Mouse (Mus musculus) stomach, embryonic 14.5 days (tissue): ENCODE data around the gene Map2k2. TPM values are rescaled to one million over a fixed set of nuclear protein-coding genes. Genes with fewer than 3 reads are reported as not detected.
A peak's percentile ranks its signal among the peaks of the same experiment; 100 is the strongest.

ENCODE experiments used
- ATAC-seq: fragments of 200-750 bp; cut with Nextera tagmentation; 2 replicates; pipeline ENCODE4 v1.8.0; 2017; ENCODE audit warnings: low read depth, moderate TSS enrichment; ENCODE audit not compliant: insufficient number of reproducible peaks, insufficient read depth, low FRiP score
- H3K27ac ChIP-seq: fragments of 300-500 bp; sonication (generic); 2 replicates; pipeline ENCODE4 v1.5.1; 2014; ENCODE audit warnings: mild to moderate bottlenecking, low read length, moderate library complexity, mixed read lengths
- H3K27me3 ChIP-seq: fragments of 300-500 bp; sonication (generic); 2 replicates; pipeline ENCODE4 v1.6.1; 2014; ENCODE audit warnings: low read length, control low read depth, mixed read lengths; ENCODE audit not compliant: control insufficient read depth, insufficient read depth
- H3K36me3 ChIP-seq: fragments of 300-500 bp; sonication (generic); 2 replicates; pipeline ENCODE4 v1.6.1; 2014; ENCODE audit warnings: mild to moderate bottlenecking, control low read depth, low read length, moderate library complexity, mixed read lengths; ENCODE audit not compliant: control insufficient read depth, insufficient read depth
- H3K4me1 ChIP-seq: fragments of 300-500 bp; sonication (generic); 2 replicates; pipeline ENCODE4 v1.6.1; 2014; ENCODE audit warnings: low read length, control low read depth, mixed read lengths; ENCODE audit not compliant: control insufficient read depth, insufficient read depth
- H3K4me2 ChIP-seq: fragments of 300-500 bp; sonication (generic); replicated peaks from 2 replicates; pipeline ENCODE4 v1.6.1; 2014; ENCODE audit warnings: low read depth, low read length, control low read depth
- H3K4me3 ChIP-seq: fragments of 300-500 bp; sonication (generic); 2 replicates; pipeline ENCODE4 v1.5.1; 2014; ENCODE audit warnings: low read depth, low read length, control low read depth
- H3K9ac ChIP-seq: fragments of 300-500 bp; sonication (generic); replicated peaks from 2 replicates; pipeline ENCODE4 v1.6.1; 2014; ENCODE audit warnings: low read depth, mild to moderate bottlenecking, control low read depth, low read length, moderate library complexity, mixed read lengths
- H3K9me3 ChIP-seq: fragments of 300-500 bp; sonication (generic); 2 replicates; pipeline ENCODE4 v1.6.1; 2016; ENCODE audit warnings: low read depth, low read length, control low read depth; ENCODE audit not compliant: control insufficient read depth
- WGBS: fragments of 180-500 bp; shearing (Covaris S2); extraction: QIAGEN DNeasy Blood & Tissue Kit; methylation state at CpG from one replicate; pipeline ENCODE4 v1.1.7; 2014; 5-methylcytosine and 5-hydroxymethylcytosine counted together
- polyA plus RNA-seq: library from polyadenylated mRNA; unstranded; fragments of >200 nt; fragmentation: Nextera tagmentation; extraction: Ambion mirVana; gene quantifications from 2 replicates; pipeline ENCODE4 v1.2.1, GENCODE M21; 2014

Map2k2 gene
- polyA plus RNA-seq, 1 experiment from 2014 or later, result 164 TPM

DNA sequence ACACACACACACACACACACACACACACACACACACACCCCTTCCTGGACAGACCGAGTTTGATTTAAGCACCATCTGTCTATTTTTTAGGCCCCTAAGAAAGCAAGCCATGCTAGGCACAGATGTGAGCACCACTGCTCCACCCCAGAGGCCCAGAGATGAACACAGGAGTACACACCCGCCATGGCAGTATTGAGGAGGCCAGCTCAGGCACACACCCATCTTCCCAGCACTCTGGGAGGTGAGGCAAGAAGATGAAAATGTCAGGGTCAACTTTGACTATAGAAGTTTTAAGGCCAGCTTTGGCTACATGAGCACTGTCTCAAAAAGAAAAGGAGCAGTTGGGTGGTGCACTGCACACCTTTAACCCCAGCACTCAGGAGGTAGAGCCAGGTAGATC lies 17.2 kb downstream of the Map2k2 start:
- H3K4me1 ChIP-seq, result peaks cover 5% of the 10 kb centered on the region; the same call in 1 of the 2 replicates
- H3K4me3 ChIP-seq, result no peak overlapping the region
- no peak overlapping the region for H3K27ac ChIP-seq
- H3K27me3 ChIP-seq, result no peaks in the 10 kb centered on the region
- ATAC-seq, result no peak
- no peak overlapping the region for H3K4me2 ChIP-seq
- WGBS, result 79% methylated on average over 2 of the region's 2 CpGs
- H3K9me3 ChIP-seq, result no peaks in the 10 kb centered on the region
- H3K9ac ChIP-seq, result no peak overlapping the region
- H3K36me3 ChIP-seq, result peaks cover 56% of the 10 kb centered on the region

DNA sequence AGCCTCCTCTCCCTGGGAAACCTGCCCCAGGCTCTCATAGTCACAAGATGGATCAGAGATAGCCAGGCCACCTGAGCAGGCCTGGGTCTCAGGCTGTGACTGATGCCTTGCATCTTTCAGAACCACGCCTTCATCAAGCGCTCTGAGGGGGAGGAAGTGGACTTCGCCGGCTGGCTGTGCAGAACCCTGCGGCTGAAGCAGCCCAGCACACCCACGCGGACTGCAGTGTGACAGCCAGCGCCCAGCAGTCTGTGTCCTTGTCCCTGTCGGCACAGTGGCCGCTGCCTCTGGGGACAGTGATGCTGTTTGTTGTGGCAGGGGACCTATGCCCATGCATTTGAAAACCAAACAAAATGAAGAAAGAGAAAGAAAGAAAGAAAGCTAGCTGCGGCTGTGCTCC lies 17.8 kb downstream of the Map2k2 start:
- H3K27me3 ChIP-seq, result no peaks in the 10 kb centered on the region
- no peak overlapping the region for H3K4me3 ChIP-seq
- no peak overlapping the region for H3K9ac ChIP-seq
- ATAC-seq, result no peak
- no peaks in the 10 kb centered on the region for H3K9me3 ChIP-seq
- H3K4me2 ChIP-seq, result no peak overlapping the region
- no peak overlapping the region for H3K27ac ChIP-seq
- peaks cover 9% of the 10 kb centered on the region; the same call in 1 of the 2 replicates for H3K4me1 ChIP-seq
- 87% methylated on average over 11 of the region's 11 CpGs for WGBS
- peaks cover 51% of the 10 kb centered on the region for H3K36me3 ChIP-seq

DNA sequence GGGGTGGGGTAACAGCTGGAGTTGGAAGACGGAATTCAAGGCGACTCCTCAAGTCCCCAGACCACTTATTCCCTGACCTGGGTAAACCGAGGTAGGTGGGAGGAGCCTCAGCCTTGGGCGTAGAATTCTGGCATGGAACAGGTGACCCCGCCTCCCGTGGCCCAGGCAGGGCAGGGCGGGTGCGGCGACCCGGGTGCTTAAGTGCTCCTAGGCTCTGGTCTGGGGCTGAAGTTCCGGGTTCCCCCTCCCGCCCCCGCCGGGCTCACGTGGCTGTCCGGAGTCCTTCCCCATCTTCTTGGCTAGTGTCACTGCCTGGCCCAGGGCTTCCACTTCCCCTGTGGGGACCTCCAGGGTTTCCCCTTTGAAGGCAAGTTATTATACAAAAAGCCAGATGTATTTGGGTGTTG lies 28.5 kb downstream of the Map2k2 start:
- Histone ChIP-seq H3K4me2 (peak overlapping the region; percentile 2; the same call in 1 of the 2 replicates), H3K27me3 (peaks cover 4% of the 10 kb centered on the region; the same call in 1 of the 2 replicates), H3K27ac (no peak overlapping the region), H3K9me3 (no peaks in the 10 kb centered on the region), H3K4me3 (no peak overlapping the region), H3K4me1 (peaks cover 17% of the 10 kb centered on the region), H3K9ac (no peak overlapping the region), H3K36me3 (no peaks in the 10 kb centered on the region)
- ATAC-seq, result no peak
- 3% methylated on average over 16 of the region's 16 CpGs for WGBS

DNA sequence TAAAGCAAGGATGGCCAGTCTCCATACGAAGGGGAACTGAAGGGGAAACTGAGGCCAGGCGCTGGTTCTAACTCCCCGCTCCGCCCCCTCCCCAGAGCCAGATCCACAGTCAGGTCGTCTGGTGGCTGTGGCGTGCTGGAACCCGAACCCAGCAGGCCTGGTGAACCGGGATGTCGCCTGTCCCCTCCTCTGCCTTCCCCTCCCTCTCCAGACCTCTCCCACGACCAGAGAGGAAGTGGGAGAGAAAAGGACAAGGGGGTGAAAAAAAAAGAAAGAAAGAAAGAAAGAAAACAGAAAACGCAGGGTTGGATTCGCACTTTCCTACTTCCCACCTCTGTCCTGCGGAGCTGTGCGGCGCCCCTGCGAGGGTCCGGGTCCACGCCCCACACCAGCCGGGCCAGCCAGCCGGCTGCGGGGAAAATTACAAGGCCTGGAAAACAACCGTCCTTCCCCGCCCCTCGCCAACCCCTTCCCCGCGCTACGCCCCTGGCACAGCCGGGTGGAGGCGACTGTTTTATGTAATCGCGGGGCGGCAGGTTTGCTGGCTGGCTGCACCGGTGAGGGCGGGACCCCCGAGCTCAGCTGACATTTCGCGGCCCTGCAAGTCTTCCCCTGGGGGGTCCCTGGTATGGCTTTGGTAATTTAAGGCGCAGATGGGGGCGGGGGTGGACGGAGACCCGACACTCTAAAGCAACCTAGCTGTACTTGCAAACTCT lies 29.4 kb downstream of the Map2k2 start, which contains the start of gene Zbtb7a:
Zbtb7a (plus strand) TSS at position 255 of the 716 bp plus-strand sequence.
- peak within 1 kb of the TSS; percentile 84 for H3K4me2 ChIP-seq
- peaks cover 26% of the 10 kb centered on the region for H3K4me1 ChIP-seq
- 3% methylated on average over 40 of the region's 41 CpGs for WGBS

DNA sequence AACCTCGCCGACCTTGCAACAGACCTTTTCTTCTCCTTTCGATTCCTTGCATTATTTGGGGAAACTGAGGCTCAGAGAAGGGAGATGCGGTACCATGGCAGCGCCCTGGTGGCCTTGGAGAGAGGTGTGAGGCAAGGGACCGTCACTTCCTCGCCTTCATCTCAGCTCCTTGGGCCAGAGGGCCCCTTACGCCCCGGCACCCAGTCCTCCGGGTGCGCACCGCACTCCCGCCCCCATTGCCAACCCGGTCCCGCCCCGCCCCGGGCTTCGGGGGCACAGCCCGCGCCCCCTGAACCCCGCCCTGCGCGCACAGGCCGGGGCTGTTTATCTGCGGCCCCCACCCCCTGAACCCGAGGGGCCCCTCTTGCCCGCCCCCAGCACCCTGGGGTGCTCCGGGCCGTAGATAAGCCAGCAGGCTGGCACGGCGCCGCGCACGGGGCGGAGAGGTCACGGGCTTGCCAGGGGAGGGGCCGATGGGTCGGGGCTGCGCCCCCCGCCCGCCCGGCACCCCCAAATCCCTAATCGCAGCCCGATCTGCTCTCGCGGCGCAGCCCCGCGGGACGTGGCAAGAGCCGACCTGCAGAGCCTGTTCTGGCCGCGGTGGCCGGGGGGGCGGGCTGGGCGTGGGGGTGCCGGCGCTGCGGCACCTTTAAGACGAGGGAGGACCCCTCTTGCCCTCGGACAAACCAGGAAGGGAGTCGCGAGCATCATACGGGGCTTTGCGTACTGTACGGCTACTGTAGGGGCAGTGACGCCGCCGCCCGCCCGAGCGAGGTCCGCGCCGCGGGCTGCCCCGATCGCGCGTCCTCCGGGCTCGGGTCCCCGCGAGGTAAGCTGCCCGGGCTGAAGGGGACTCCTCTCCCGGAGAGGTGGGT lies 30.4 kb downstream of the Map2k2 start:
- no peaks in the 10 kb centered on the region for H3K36me3 ChIP-seq
- WGBS, result under 1% methylated on average over 71 of the region's 86 CpGs
- peak overlapping the region; percentile 99 for H3K9ac ChIP-seq
- no peaks in the 10 kb centered on the region for H3K9me3 ChIP-seq
- peak; percentile 30 for ATAC-seq
- H3K27ac ChIP-seq, result peak overlapping the region; percentile 99
- H3K4me2 ChIP-seq, result peak overlapping the region; percentile 84
- peak overlapping the region; percentile 94 for H3K4me3 ChIP-seq
- H3K4me1 ChIP-seq, result peaks cover 36% of the 10 kb centered on the region
- peaks cover 4% of the 10 kb centered on the region; the same call in 1 of the 2 replicates for H3K27me3 ChIP-seq

More for the DNA sequence above, 29.4 kb downstream of the Map2k2 start, which contains the start of gene Zbtb7a:
- Histone ChIP-seq H3K36me3 (no peaks in the 10 kb centered on the region), H3K9ac (peak within 1 kb of the TSS; percentile 99), H3K4me3 (peak within 1 kb of the TSS; percentile 94), H3K9me3 (no peaks in the 10 kb centered on the region), H3K27me3 (peaks cover 4% of the 10 kb centered on the region; the same call in 1 of the 2 replicates), H3K27ac (peak within 1 kb of the TSS; percentile 99)
- ATAC-seq, result no peak

DNA sequence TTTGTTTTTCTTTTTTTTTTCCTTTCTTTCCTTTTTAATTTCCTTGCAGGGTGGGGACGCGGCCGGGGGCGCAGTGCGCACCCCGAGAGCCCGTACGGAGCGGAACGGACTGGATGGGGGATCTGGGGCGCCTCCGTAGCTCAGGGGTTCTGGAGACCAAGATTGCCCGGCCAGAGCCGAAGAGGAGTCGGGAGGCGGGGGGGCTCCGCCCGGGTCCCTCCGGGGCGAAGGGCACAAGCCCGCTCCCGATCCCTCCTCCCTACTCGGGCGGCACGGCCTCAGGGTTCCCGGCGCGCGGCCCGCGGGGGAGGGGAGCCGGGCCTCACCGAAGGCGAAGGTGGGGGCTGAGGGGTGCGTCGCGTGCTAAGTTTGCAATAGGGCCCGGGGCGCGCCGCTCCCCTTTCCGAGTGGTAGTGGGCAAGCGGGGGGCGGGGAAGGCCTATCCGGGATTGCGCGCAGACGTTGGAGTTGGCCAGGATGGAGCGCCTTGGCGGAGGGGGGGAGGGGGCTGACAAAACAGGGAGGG lies 31.1 kb downstream of the Map2k2 start:
- peak overlapping the region; percentile 84 for H3K4me2 ChIP-seq
- WGBS, result 1% methylated on average over 50 of the region's 50 CpGs
- peaks cover 42% of the 10 kb centered on the region for H3K4me1 ChIP-seq
- H3K9ac ChIP-seq, result peak overlapping the region; percentile 99
- H3K4me3 ChIP-seq, result peak overlapping the region; percentile 94
- H3K27ac ChIP-seq, result peak overlapping the region; percentile 99
- peak; percentile 16; the same call in 1 of the 2 replicates for ATAC-seq
- peaks cover 4% of the 10 kb centered on the region; the same call in 1 of the 2 replicates for H3K27me3 ChIP-seq
- no peaks in the 10 kb centered on the region for H3K9me3 ChIP-seq
- H3K36me3 ChIP-seq, result no peaks in the 10 kb centered on the region

DNA sequence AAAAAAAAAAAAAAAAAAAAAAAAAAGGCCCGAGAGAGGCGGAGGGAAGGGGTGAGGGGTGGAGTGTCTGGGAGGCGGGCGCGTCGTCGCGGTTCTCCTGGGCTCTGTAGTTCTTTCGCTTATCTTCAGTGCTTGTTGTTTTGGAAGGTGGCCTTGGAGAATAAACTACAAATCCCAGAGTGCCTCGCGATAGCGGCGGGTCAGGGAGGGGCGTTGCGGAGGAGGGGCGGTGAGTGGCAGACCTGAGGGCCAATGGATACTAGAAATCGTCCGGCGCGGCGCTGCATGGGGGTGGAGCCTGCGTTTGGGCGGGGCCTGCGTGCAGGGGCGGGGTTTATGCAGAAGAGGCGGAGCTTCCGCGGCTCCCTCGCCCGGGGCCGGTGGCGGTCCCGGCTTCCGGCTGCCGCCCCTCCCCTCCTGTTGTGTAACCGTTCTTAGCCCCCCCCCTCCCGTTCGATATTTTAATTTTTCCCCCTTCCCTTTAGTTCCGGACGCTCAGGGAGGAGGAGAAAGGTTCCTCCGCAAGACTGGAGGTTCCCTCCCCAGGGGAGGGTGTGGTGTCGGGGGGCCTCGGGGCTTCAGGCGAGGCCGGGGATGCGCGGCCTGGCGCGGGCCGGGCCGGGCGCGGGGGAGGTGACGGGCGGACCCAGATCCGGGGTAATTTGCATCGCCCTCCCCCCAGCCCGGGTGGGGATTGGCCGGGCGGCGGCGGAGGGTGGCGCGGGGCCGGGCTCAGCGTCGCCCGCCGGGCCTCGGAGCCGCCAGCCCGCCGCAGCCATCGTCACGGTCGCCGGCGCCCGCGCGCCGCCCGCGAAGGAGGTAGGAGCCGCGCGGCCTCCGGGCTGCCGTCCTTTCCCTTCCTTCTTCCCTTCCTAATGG lies 31.8 kb downstream of the Map2k2 start:
- peak; percentile 87 for ATAC-seq
- Histone ChIP-seq H3K4me3 (peak overlapping the region; percentile 94), H3K4me1 (peaks cover 46% of the 10 kb centered on the region), H3K36me3 (no peaks in the 10 kb centered on the region), H3K9ac (peak overlapping the region; percentile 90), H3K9me3 (no peaks in the 10 kb centered on the region), H3K27me3 (peaks cover 4% of the 10 kb centered on the region; the same call in 1 of the 2 replicates), H3K4me2 (peak overlapping the region; percentile 93), H3K27ac (peak overlapping the region; percentile 99)
- WGBS, result under 1% methylated on average over 79 of the region's 89 CpGs
